Mouse (Mus musculus): ENCODE data around the gene Ptprc.

DNA sequence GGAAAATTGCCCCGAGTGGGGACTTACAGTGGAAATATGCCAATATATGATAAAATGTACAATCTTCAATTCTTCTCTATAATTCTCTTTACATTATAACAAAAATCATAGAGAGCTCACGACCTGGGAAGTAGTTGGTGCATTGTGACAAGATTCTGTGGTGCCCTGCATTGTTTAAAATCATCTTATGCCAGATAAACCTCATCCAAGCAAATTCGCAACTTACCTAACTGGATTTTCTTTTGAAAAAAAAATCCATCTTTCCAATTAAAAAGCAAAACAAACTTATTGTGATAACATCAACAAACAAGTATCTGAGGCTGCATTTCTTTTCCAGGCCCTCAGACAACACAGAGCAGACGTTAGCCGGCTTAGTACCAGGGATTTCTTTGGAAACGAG is 1.8 kb downstream of the Ptprc start:
- TF ChIP-seq CTCF (IDR thresholded peaks at IDR 0.05; ENCODE audit: low read depth, low read length) = no peak
- TF ChIP-seq POLR2A (IDR thresholded peaks at IDR 0.05; ENCODE audit: borderline replicate concordance, low read depth, low read length) = no peak

Measured in bone marrow macrophage, adult 2 months (primary cell).